In genomic region chr1:86441724-86441979, GRCm38 (mm10) we compare ENCODE assay signal across 9 mouse cellular contexts. TPM values are rescaled to one million over a fixed set of nuclear protein-coding genes. Genes with fewer than 3 reads are reported as not detected.
A peak's percentile ranks its signal among the peaks of the same experiment; 100 is the strongest.
DNase-seq lines count a peak whose midpoint lies in the region; ATAC-seq and TF ChIP-seq lines count a peak whose summit lies in the region.
"Had no signal": no experiment of that assay in that cellular context is flagged by ENCODE, and none has a peak within 500 bp of the region (broad histone marks: within the 10 kb centered on the region; RNA-seq: fewer than 3 reads in every experiment).

No protein-coding gene starts in this region.

- H3K27me3 ChIP-seq in lung, embryonic 16.5 days (ENCODE audit: control insufficient read depth, insufficient read depth, low read depth, low read length), result no peaks in the 10 kb centered on the region
- H3K27me3 ChIP-seq in limb, embryonic 10.5 days (ENCODE audit: low read depth, poor library complexity, severe bottlenecking), result peaks cover 8% of the 10 kb centered on the region; the same call in 1 of the 2 replicates

- TF ChIP-seq POLR2A in olfactory bulb, adult 2 months (IDR thresholded peaks at IDR 0.05; ENCODE audit: insufficient read depth, low read depth, low read length), result no peak

- no peaks in the 10 kb centered on the region for H3K36me3 ChIP-seq in lung, embryonic 16.5 days (ENCODE audit: control insufficient read depth, insufficient read depth, low read length)
- no peaks in the 10 kb centered on the region for H3K36me3 ChIP-seq in limb, embryonic 10.5 days

- peak overlapping the region; percentile 56 for H3K4me3 ChIP-seq in lung, embryonic 16.5 days (ENCODE audit: low read length)
- H3K4me3 ChIP-seq in limb, embryonic 10.5 days, result peak overlapping the region; percentile 62
- peak overlapping the region; percentile 64 for H3K4me3 ChIP-seq in olfactory bulb, adult 2 months (ENCODE audit: insufficient read depth, low read depth, low read length)

- H3K9ac ChIP-seq in lung, embryonic 16.5 days (ENCODE audit: low read length), result peak overlapping the region; percentile 95

- no peaks in the 10 kb centered on the region for H3K9me3 ChIP-seq in lung, embryonic 16.5 days (ENCODE audit: control insufficient read depth, low read length)
- H3K9me3 ChIP-seq in limb, embryonic 10.5 days (replicated peaks), result no peaks in the 10 kb centered on the region

- peak overlapping the region; percentile 100 for H3K27ac ChIP-seq in lung, embryonic 16.5 days (ENCODE audit: low read length)
- H3K27ac ChIP-seq in limb, embryonic 10.5 days, result peak overlapping the region; percentile 100
- H3K27ac ChIP-seq in olfactory bulb, adult 2 months (ENCODE audit: insufficient read depth, low read depth, low read length), result peak overlapping the region; percentile 99

- peaks cover 39% of the 10 kb centered on the region for H3K4me1 ChIP-seq in lung, embryonic 16.5 days (replicated peaks; ENCODE audit: control insufficient read depth, insufficient read depth, low read length)
- peaks cover 54% of the 10 kb centered on the region for H3K4me1 ChIP-seq in limb, embryonic 10.5 days
- peaks cover 39% of the 10 kb centered on the region for H3K4me1 ChIP-seq in olfactory bulb, adult 2 months (ENCODE audit: control insufficient read depth, insufficient read depth, low read length)

- 0% methylated on average over 5 of the region's 5 CpGs for WGBS in lung, embryonic 16.5 days
- WGBS in limb, embryonic 10.5 days, result 0% methylated on average over 5 of the region's 5 CpGs
- 0% methylated on average over 5 of the region's 5 CpGs for WGBS in olfactory bulb, adult 2 months

- TF ChIP-seq CTCF in olfactory bulb, adult 2 months (IDR thresholded peaks at IDR 0.05; ENCODE audit: insufficient read depth, low read depth, low read length), result no peak

- no peak for DNase-seq in lung, postnatal 36 days
- DNase-seq in fibroblast of lung, adult 2 months (ENCODE audit: low read depth), result peak; percentile 33
- DNase-seq in limb, embryonic 10.5 days (ENCODE audit: low spot score), result no peak
- no peak for DNase-seq in embryo, embryonic 10.5 days (ENCODE audit: low spot score)
- DNase-seq in ovary, postnatal 14 days (ENCODE audit: low spot score), result no peak

- H3K4me2 ChIP-seq in lung, embryonic 16.5 days (ENCODE audit: low read depth, low read length), result peak overlapping the region; percentile 94

- no peak for ATAC-seq in lung, embryonic 16.5 days (ENCODE audit: low read depth)
- ATAC-seq in activated CD4-positive, CD25-positive, alpha-beta regulatory T cell, adult 4 months, result no peak

RNA-seq across cellular contexts. Expression of gene Tex44, which starts 15.5 kb away (rescaled TPM):
- polyA plus RNA-seq in lung, embryonic 16.5 days (2015; fragmentation: Nextera tagmentation; extraction: Ambion mirVana), result not detected in 2 replicates
- polyA plus RNA-seq in limb, embryonic 10.5 days (2016; fragmentation: Nextera tagmentation; extraction: Ambion mirVana), result not detected in 2 replicates
- polyA plus RNA-seq in olfactory bulb, adult 2 months (2012; ENCODE audit: insufficient read depth, insufficient read length, low replicate concordance, missing spikeins), result not detected in 2 replicates
- not detected for polyA plus RNA-seq in activated CD4-positive, CD25-positive, alpha-beta regulatory T cell, adult 4 months (2017; shearing (Covaris generic))
- polyA plus RNA-seq: brain, embryonic 14.5 days had no signal

RNA-seq across cellular contexts. Expression of gene Nmur1, which starts 15.6 kb away (rescaled TPM):
- polyA plus RNA-seq in lung, embryonic 16.5 days (2015; fragmentation: Nextera tagmentation; extraction: Ambion mirVana), result 0.49 and 0.63 TPM in 2 replicates
- 0.15 and 0.24 TPM in 2 replicates for polyA plus RNA-seq in limb, embryonic 10.5 days (2016; fragmentation: Nextera tagmentation; extraction: Ambion mirVana)
- not detected in 2 replicates for polyA plus RNA-seq in olfactory bulb, adult 2 months (2012; ENCODE audit: insufficient read depth, insufficient read length, low replicate concordance, missing spikeins)
- polyA plus RNA-seq in activated CD4-positive, CD25-positive, alpha-beta regulatory T cell, adult 4 months (2017; shearing (Covaris generic)), result 1 to 10 TPM in 1 of 2 experiments, under 1 TPM in 1; 0.38 to 3.9 TPM
